Mouse (Mus musculus) midbrain, embryonic 12.5 days (tissue): ENCODE measurements around the gene Alg5. TPM values are rescaled to one million over a fixed set of nuclear protein-coding genes. Genes with fewer than 3 reads are reported as not detected.
"Not testable (repeated sequence)": the region's sequence is repeated elsewhere in the genome, so short reads cannot be mapped to it uniquely, and the experiment has no call there.

Experiments used
- ATAC-seq: fragments of 200-750 bp; cut with Nextera tagmentation; 2 replicates; pipeline ENCODE4 v1.8.0; 2017; ENCODE audit warnings: low read depth, moderate TSS enrichment, moderate library complexity; ENCODE audit not compliant: low FRiP score
- H3K27ac ChIP-seq: fragments of 300-500 bp; sonication (generic); replicated peaks from 2 replicates; pipeline ENCODE4 v1.5.1; 2016; ENCODE audit warnings: mild to moderate bottlenecking
- H3K27me3 ChIP-seq: fragments of 300-500 bp; sonication (generic); 2 replicates; pipeline ENCODE4 v1.6.1; 2016; ENCODE audit warnings: mild to moderate bottlenecking
- H3K36me3 ChIP-seq: fragments of 300-500 bp; sonication (generic); 2 replicates; pipeline ENCODE4 v1.6.1; 2016
- H3K4me1 ChIP-seq: fragments of 300-500 bp; sonication (generic); 2 replicates; pipeline ENCODE4 v1.6.1; 2016
- H3K4me2 ChIP-seq: fragments of 300-500 bp; sonication (generic); replicated peaks from 2 replicates; pipeline ENCODE4 v1.6.1; 2016; ENCODE audit warnings: mild to moderate bottlenecking, moderate library complexity
- H3K4me3 ChIP-seq: fragments of 300-500 bp; sonication (generic); 2 replicates; pipeline ENCODE4 v1.5.1; 2016; ENCODE audit warnings: mild to moderate bottlenecking
- H3K9ac ChIP-seq: fragments of 300-500 bp; sonication (generic); replicated peaks from 2 replicates; pipeline ENCODE4 v1.6.1; 2016; ENCODE audit warnings: mild to moderate bottlenecking, moderate library complexity
- H3K9me3 ChIP-seq: fragments of 300-500 bp; sonication (generic); 2 replicates; pipeline ENCODE4 v1.6.1; 2016; ENCODE audit warnings: mild to moderate bottlenecking
- WGBS: fragments of 180-500 bp; shearing (Covaris S2); methylation state at CpG from one replicate; pipeline ENCODE4 v1.1.7; 2016; 5-methylcytosine and 5-hydroxymethylcytosine counted together
- polyA plus RNA-seq: library from polyadenylated mRNA; unstranded; fragments of >200 nt; fragmentation: Nextera tagmentation; extraction: Ambion mirVana; gene quantifications from 2 replicates; pipeline ENCODE4 v1.2.1, GENCODE M21; 2016

Alg5 gene
- polyA plus RNA-seq, 1 experiment from 2014 or later: 46.4 TPM

DNA sequence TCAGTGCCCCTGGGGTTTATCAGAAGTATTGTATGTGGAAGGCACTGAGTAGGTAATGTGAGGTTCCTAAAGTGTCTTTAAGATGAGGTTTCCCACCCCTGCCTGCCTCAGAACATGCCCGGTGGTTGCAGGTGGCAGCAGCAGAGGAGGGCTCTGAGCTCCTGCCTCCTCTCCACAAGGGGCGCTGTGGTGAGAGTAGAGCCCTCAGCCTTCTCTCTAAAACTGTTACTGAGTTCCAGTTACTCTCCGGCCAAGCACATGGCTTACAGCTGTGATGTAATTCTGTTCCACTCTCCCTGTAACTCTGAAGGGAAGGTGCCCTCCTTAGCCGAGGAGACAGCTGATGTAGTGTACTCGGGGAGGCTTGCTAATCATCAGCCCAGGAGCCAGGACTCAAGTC is 10.5 kb downstream of the Alg5 start:
- no peaks in the 10 kb centered on the region for H3K4me1 ChIP-seq

DNA sequence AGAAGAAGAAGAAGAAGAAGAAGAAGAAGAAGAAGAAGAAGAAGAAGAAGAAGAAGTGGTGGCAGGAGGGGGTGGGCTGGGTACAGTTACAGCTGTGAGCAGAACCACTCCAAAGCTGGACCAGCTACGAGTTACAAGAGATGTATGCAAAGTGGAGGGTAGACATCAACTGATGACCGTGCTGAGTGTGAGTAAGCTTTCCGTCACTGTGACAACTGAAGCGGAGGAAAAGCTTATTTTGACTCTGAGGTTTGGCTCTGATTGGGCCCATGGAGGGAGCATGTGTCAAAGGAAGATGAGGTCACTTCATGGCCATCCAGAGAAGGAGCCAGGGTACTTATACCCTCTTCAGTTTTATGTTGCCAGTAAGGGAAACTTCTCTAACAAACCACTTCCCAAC is 18.1 kb downstream of the Alg5 start:
- ATAC-seq: no peak
- H3K4me1 ChIP-seq: peaks cover 18% of the 10 kb centered on the region
- WGBS: 89% methylated on average over 4 of the region's 4 CpGs

More for the DNA sequence above, 10.5 kb downstream of the Alg5 start:
- Histone ChIP-seq H3K27ac (no peak overlapping the region), H3K9ac (no peak overlapping the region), H3K4me3 (no peak overlapping the region), H3K36me3 (peaks cover 94% of the 10 kb centered on the region), H3K4me2 (no peak overlapping the region), H3K27me3 (no peaks in the 10 kb centered on the region), H3K9me3 (no peaks in the 10 kb centered on the region)
- no peak for ATAC-seq
- WGBS: 60% methylated on average over 5 of the region's 5 CpGs

GRCm38 (mm10) chr3:54755145-54756041 is 20.1 kb downstream of the Alg5 start, which contains the start of gene Smad9:
Gene Smad9, plus strand, starts transcription at chr3:54755582.
- Histone ChIP-seq H3K27me3 (peaks cover 30% of the 10 kb centered on the region), H3K4me2 (peak within 1 kb of the TSS; percentile 100), H3K9me3 (no peaks in the 10 kb centered on the region), H3K4me3 (peak within 1 kb of the TSS; percentile 62), H3K9ac (peak within 1 kb of the TSS; percentile 66), H3K27ac (no peak within 1 kb of the TSS), H3K36me3 (peaks cover 16% of the 10 kb centered on the region), H3K4me1 (peaks cover 18% of the 10 kb centered on the region)
- 1% methylated on average over 63 of the region's 66 CpGs for WGBS
- peak; percentile 87 for ATAC-seq

More for the DNA sequence above, 18.1 kb downstream of the Alg5 start:
- no peak overlapping the region for H3K4me3 ChIP-seq
- H3K27ac ChIP-seq: no peak overlapping the region
- H3K27me3 ChIP-seq: peaks cover 30% of the 10 kb centered on the region
- peaks cover 33% of the 10 kb centered on the region for H3K36me3 ChIP-seq
- no peak overlapping the region for H3K4me2 ChIP-seq
- no peak overlapping the region for H3K9ac ChIP-seq
- H3K9me3 ChIP-seq: no peaks in the 10 kb centered on the region

DNA sequence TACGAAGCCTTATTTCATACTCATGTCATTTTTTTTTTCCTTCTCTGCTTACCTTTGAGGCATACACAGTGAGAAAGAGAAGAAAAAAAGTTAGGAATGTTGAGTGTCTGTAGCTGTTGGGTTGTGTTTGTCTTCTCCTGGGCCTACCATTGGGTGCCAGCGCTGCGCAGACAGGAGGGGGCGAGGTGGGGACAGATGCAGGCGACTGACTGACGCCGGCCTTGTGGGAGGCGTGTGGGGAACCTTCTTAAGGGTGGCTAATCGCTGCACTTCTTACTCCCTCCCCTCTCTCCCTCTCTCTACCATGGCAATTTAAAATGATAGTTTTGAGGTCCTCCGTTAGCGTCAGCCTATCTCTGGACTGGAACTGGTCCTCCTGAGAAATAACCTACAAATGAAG is 20.7 kb downstream of the Alg5 start:
- H3K4me1 ChIP-seq: peaks cover 18% of the 10 kb centered on the region
- peak overlapping the region; percentile 100 for H3K4me2 ChIP-seq
- no peak overlapping the region for H3K27ac ChIP-seq
- peak overlapping the region; percentile 62 for H3K4me3 ChIP-seq
- peak overlapping the region; percentile 66; the same call in 1 of the 2 replicates for H3K9ac ChIP-seq
- ATAC-seq: no peak
- H3K9me3 ChIP-seq: no peaks in the 10 kb centered on the region
- 2% methylated on average over 11 of the region's 11 CpGs for WGBS
- peaks cover 11% of the 10 kb centered on the region for H3K36me3 ChIP-seq
- peaks cover 30% of the 10 kb centered on the region for H3K27me3 ChIP-seq

GRCm38 (mm10) chr3:54757446-54757845 is 22.1 kb downstream of the Alg5 start:
- H3K4me2 ChIP-seq: no peak overlapping the region
- WGBS: 84% methylated on average over 8 of the region's 8 CpGs
- no peak overlapping the region for H3K9ac ChIP-seq
- H3K27ac ChIP-seq: no peak overlapping the region
- no peak overlapping the region for H3K4me3 ChIP-seq
- H3K27me3 ChIP-seq: peaks cover 30% of the 10 kb centered on the region
- no peaks in the 10 kb centered on the region for H3K9me3 ChIP-seq
- peaks cover 18% of the 10 kb centered on the region for H3K4me1 ChIP-seq
- H3K36me3 ChIP-seq: no peaks in the 10 kb centered on the region
- ATAC-seq: no peak

DNA sequence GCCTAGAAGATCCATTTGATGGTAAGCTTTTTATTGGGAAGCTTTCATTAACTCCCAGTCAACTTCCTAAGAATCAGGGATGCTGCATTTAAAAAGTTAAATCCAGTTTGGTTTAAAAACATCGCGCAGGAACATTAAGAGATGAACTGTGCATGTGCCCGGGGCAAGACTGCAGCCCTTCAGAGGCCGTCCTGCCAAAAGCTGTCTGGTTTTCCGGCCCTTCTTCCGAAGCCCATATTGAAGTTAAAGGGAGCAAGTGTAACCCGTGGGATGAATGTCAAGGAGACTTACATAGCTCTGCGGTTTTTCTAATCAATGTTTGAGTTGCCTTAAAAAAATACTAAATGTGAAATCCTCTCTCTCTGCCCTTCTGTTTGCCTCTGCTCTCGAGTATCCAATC is 23.9 kb downstream of the Alg5 start:
- Histone ChIP-seq H3K9me3 (no peaks in the 10 kb centered on the region), H3K4me2 (no peak overlapping the region), H3K9ac (no peak overlapping the region), H3K4me3 (no peak overlapping the region), H3K27ac (no peak overlapping the region), H3K36me3 (no peaks in the 10 kb centered on the region), H3K27me3 (peaks cover 28% of the 10 kb centered on the region), H3K4me1 (peaks cover 18% of the 10 kb centered on the region)
- ATAC-seq: no peak
- 79% methylated on average over 9 of the region's 9 CpGs for WGBS

DNA sequence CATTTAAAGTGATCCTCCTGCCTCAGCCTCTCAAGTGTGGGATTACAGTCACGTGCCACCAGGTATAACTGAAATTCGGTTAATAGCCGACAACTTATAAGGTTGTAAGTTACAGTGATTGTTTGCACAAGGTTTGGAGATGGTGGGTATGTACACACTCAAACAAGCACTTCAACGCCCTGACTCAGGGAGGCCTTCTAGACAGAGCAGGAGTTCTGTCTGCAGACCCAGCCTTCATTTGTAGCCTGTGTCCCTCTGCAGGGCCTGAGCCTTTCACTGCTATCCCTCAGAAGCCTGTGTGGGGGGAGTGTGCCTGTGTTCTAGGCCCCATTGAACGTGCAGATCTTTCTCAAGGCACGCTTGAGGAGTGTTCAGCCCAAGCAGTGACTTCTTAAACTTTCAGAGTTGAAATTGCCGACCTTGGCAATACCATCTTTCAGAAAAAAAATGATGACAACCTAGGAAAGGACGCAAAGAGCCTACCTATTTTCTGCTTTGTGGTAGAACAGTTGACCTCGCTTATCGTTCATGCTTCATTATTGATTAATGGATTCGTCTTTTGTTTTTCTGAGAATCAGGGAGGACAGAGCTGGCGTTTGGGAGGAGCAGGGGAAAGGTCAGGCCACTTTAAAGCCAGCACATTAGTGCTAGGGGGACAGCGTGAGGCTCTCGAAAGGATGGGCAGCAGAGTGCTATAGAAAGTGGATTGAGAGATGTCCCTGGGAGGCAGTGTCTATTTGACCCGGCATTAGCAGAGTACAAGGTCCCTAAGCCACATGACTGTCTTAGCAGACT is 25.2 kb downstream of the Alg5 start:
- H3K27ac ChIP-seq: no peak overlapping the region
- peaks cover 15% of the 10 kb centered on the region for H3K27me3 ChIP-seq
- H3K9me3 ChIP-seq: no peaks in the 10 kb centered on the region
- no peak overlapping the region for H3K4me2 ChIP-seq
- no peak overlapping the region for H3K4me3 ChIP-seq
- no peak for ATAC-seq
- no peak overlapping the region for H3K9ac ChIP-seq
- no peaks in the 10 kb centered on the region for H3K36me3 ChIP-seq
- WGBS: 53% methylated on average over 15 of the region's 15 CpGs
- H3K4me1 ChIP-seq: peaks cover 12% of the 10 kb centered on the region

GRCm38 (mm10) chr3:54761258-54761657 is 25.9 kb downstream of the Alg5 start:
- Histone ChIP-seq H3K9me3 (no peaks in the 10 kb centered on the region), H3K4me3 (no peak overlapping the region), H3K36me3 (no peaks in the 10 kb centered on the region), H3K27ac (no peak overlapping the region), H3K9ac (no peak overlapping the region), H3K4me1 (peaks cover 5% of the 10 kb centered on the region), H3K4me2 (no peak overlapping the region), H3K27me3 (peaks cover 8% of the 10 kb centered on the region)
- WGBS: 87% methylated on average over 1 of the region's 1 CpGs
- no peak for ATAC-seq

DNA sequence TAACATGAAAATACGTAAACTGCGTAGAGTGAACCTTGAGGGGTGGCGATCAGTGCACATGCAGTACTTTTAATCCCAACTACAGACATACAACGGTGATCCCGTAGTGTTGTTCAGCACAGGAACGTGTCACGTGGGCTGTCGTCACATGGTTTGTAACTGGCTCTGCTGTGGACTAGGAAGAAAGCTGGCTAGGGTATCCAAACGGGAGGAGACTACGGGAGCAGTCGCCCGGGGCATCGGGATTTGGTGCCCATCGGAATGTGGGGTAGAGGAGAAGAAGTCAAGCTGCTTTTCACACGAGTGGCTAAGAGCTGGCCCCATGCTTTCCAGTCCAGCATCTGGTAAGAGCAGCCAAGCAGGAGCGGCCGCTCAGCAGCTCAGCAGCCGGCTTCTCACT is 29.1 kb downstream of the Alg5 start:
- Histone ChIP-seq H3K4me2 (peak overlapping the region; percentile 33), H3K4me3 (peak overlapping the region; percentile 14), H3K36me3 (no peaks in the 10 kb centered on the region), H3K9me3 (no peaks in the 10 kb centered on the region), H3K4me1 (0 out of 2 replicates have a peak, but pooled peaks cover 4% of the 10 kb centered on the region), H3K9ac (no peak overlapping the region), H3K27ac (no peak overlapping the region), H3K27me3 (no peaks in the 10 kb centered on the region)
- 58% methylated on average over 18 of the region's 18 CpGs for WGBS
- ATAC-seq: no peak

GRCm38 (mm10) chr3:54765521-54765920 is 30.2 kb downstream of the Alg5 start:
- H3K27me3 ChIP-seq, H3K36me3 ChIP-seq, H3K4me3 ChIP-seq, H3K4me1 ChIP-seq, H3K9ac ChIP-seq, H3K4me2 ChIP-seq, ATAC-seq, H3K27ac ChIP-seq, H3K9me3 ChIP-seq: not testable (repeated sequence)
- WGBS: 94% methylated on average over 6 of the region's 6 CpGs

DNA sequence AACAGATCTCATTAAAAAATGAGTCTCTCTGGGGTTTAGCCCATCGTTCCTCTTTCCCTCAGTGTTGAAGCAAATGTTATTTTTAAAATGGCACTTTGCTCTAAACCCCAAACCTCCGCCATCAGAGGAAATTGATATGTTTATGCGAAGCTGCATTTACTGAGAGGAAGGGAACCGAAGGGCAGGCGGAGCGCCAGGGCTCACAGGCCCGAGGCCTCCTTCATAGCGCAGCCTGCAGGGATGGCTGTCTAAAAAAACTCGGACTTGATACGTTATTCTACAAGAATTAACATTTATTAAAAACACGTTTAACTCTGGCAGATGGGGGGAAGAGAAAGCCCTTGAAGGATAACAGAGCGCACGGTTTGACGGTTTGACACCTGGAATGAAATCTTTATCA is 30.7 kb downstream of the Alg5 start:
- no peaks in the 10 kb centered on the region for H3K9me3 ChIP-seq
- no peak overlapping the region for H3K27ac ChIP-seq
- H3K9ac ChIP-seq: no peak overlapping the region
- H3K36me3 ChIP-seq: no peaks in the 10 kb centered on the region
- H3K4me2 ChIP-seq: no peak overlapping the region
- 0 out of 2 replicates have a peak, but pooled peaks cover 6% of the 10 kb centered on the region for H3K4me1 ChIP-seq
- H3K4me3 ChIP-seq: no peak overlapping the region
- WGBS: 83% methylated on average over 14 of the region's 14 CpGs
- no peak for ATAC-seq
- H3K27me3 ChIP-seq: no peaks in the 10 kb centered on the region

DNA sequence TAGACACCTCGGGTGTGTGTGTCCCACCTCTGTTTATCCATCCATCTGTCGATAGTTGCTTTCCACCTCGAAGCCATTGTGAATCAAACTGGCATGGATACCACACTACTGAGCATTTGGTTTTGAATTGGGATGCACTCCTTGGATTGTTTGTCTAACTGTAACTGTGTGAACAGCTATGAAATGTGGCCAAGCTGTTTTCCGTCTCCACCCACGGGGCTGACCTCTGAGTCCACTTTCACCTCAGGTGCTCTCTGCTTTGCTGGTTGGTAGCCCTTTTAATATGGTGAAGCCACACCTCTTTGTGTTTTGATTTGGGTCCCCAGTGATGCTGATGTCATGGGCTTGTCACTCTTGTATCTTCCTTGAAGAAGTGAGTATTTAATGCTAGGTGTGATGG is 31.5 kb downstream of the Alg5 start:
- H3K4me2 ChIP-seq: no peak overlapping the region
- H3K4me1 ChIP-seq: 0 out of 2 replicates have a peak, but pooled peaks cover 6% of the 10 kb centered on the region
- H3K9ac ChIP-seq: no peak overlapping the region
- H3K27ac ChIP-seq: no peak overlapping the region
- WGBS: 90% methylated on average over 5 of the region's 5 CpGs
- H3K4me3 ChIP-seq: no peak overlapping the region
- no peaks in the 10 kb centered on the region for H3K9me3 ChIP-seq
- H3K36me3 ChIP-seq: no peaks in the 10 kb centered on the region
- ATAC-seq: no peak
- no peaks in the 10 kb centered on the region for H3K27me3 ChIP-seq
